Mouse (Mus musculus): ENCODE results near the gene C1ql1. TPM values are rescaled to one million over a fixed set of nuclear protein-coding genes. Genes with fewer than 3 reads are reported as not detected.
A peak's percentile ranks its signal among the peaks of the same experiment; 100 is the strongest.

C1ql1 gene
- total RNA-seq, 2 experiments from 2014 or later = 32.8 to 40.4 TPM

GRCm38 (mm10) chr11:102901199-102901598 is 45.3 kb downstream of the C1ql1 start:
- no peak for DNase-seq

DNA sequence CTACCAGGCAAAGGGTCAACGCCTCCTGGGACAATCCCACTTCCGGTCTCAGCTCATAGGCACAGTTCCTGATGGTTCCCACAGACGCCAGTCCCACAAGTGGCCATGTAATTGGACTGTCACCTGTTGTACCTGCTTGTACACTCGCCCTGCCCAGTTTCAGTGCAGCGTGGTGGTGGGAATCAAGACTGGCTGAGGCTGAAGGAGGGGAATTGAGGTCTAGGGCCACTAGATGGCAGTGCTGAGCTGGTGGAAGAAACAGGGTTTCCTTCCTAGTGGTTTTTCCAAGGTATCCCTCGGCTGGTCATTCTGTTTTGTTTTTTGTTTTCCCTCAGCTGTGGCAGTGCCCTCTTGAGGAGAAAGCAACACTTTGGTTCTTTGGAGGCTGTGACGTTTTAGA is 45.7 kb downstream of the C1ql1 start, which contains the start of gene Gfap:
Gene Gfap (minus strand): TSS at position 150 of the 400 bp plus-strand sequence.
- DNase-seq = peak; percentile 83 to 88

GRCm38 (mm10) chr11:102898408-102898807 is 48.1 kb downstream of the C1ql1 start:
- DNase-seq = no peak

- no peak for DNase-seq
Observed at GRCm38 (mm10) chr11:102896641-102897040, 49.8 kb downstream of the C1ql1 start.

DNA sequence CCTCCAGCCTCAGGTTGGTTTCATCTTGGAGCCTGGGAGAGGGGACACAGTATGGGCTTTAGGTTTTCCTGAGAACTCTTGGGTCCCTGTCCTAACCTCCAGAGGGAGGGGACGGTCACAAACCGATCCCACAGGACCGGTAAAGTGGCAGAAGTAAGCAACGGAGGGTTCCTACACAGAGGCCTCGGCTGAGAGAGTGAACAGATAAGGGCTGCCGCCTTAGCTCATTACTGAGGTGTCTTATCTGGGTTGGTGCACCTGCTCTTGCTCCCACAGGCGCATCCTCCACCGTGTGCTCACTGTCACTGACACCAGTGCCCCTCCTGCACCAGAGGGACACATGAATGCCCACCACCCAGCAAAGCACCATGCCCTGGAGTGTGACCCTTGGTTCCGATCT is 50.7 kb downstream of the C1ql1 start:
- DNase-seq = no peak

DNA sequence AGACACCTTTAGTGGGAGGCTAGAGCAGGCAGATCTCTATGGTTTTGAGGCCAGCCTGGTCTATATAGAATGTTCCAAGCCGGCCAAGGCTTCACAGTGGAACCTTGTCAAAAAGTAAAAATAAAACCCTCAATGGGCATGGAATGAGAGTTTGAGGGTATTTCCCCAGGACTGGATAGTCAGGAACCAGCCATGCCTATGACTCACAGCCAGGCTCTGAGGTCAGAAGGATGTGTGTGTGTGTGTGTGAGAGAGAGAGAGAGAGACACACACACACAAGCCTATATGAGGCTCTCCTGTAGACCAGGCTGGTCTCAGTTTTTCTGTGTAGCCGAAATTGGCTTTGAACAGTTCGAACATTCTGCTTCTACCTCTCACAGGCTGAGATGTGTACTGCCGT is 51.8 kb downstream of the C1ql1 start:
- DNase-seq = peak in 1 of 2 experiments; percentile 37

- DNase-seq = peak; percentile 69 to 74
Observed at GRCm38 (mm10) chr11:102893015-102893651, 53.4 kb downstream of the C1ql1 start.

- no peak for DNase-seq
Observed at GRCm38 (mm10) chr11:102890096-102890495, 56.4 kb downstream of the C1ql1 start.

Other genes with a start within 250 kb of the C1ql1 start
- gene Ccdc43, start 248.9 kb downstream of the C1ql1 start, total RNA-seq (2021) = 10 to 100 TPM; 29.2 to 29.5 TPM
- gene Adam11, start 185.2 kb downstream of the C1ql1 start, total RNA-seq (2021) = 1 to 10 TPM; 2.7 to 3.4 TPM
- 10 to 100 TPM; 13.6 to 21.6 TPM for gene Gjc1, start 127.0 kb downstream of the C1ql1 start, total RNA-seq (2021)
- 1 to 10 TPM; 1.7 to 2.6 TPM for gene Higd1b, start 110.8 kb downstream of the C1ql1 start, total RNA-seq (2021)
- 10 to 100 TPM; 79.9 to 87.2 TPM for gene Eftud2, start 65.7 kb downstream of the C1ql1 start, total RNA-seq (2021)
- under 1 TPM; 0.30 to 0.76 TPM for gene Ccdc103, start 65.5 kb downstream of the C1ql1 start, total RNA-seq (2021)
- gene Fam187a, start 61.5 kb downstream of the C1ql1 start, total RNA-seq (2021) = not detected
- gene Gfap, start 45.8 kb downstream of the C1ql1 start, total RNA-seq (2021) = under 1 TPM; 0.10 to 0.66 TPM
- 1 to 10 TPM; 1.8 to 2.1 TPM for gene Kif18b, start 21.6 kb downstream of the C1ql1 start, total RNA-seq (2021)
- 100 to 1,000 TPM; 100 to 114 TPM for gene Nmt1, start 81.5 kb upstream of the C1ql1 start, total RNA-seq (2021)
- 10 to 100 TPM; 65.4 to 66.8 TPM for gene Dcakd, start 81.6 kb upstream of the C1ql1 start, total RNA-seq (2021)
- 10 to 100 TPM; 10.1 to 11.1 TPM for gene Plcd3, start 155.0 kb upstream of the C1ql1 start, total RNA-seq (2021)
- gene Acbd4, start 155.0 kb upstream of the C1ql1 start, total RNA-seq (2021) = 100 to 1,000 TPM; 118 to 127 TPM
- gene Hexim1, start 169.5 kb upstream of the C1ql1 start, total RNA-seq (2021) = 10 to 100 TPM; 68.8 to 72.2 TPM
- gene Hexim2, start 185.7 kb upstream of the C1ql1 start, total RNA-seq (2021) = 1 to 10 TPM; 3.5 to 5.9 TPM
- gene Fmnl1, start 224.4 kb upstream of the C1ql1 start, total RNA-seq (2021) = 10 to 100 TPM; 16.4 to 17.3 TPM

Data from adrenal gland, postnatal 36 days (tissue).